Mouse (Mus musculus): ENCODE data around the gene Calcrl.

DNA sequence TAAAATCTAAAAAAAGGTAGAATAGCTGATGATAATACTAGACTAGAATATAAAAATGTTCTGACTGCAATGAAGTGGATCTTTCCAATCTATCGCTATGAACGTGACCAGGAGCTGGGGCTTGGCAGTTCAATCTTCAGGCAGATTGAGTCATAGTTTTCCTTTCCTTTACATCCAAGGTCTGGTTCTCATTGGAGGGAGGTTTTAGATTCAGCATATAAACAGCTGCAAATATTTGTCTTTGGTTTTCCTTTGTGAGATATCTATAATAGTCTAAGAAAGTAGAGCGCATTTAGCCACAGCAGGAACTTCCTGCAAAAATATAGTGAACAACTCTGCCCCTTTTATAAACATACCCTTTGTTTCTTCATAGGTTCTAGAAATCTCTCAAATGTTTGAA is 22.5 kb downstream of the Calcrl start:
- TF ChIP-seq CTCF (IDR thresholded peaks at IDR 0.05; ENCODE audit: low read depth) (no peak), EP300 (optimal IDR thresholded peaks at IDR 0.05) (no peak)
